ENCODE assay signal across 16 mouse cellular contexts in the genomic region with DNA sequence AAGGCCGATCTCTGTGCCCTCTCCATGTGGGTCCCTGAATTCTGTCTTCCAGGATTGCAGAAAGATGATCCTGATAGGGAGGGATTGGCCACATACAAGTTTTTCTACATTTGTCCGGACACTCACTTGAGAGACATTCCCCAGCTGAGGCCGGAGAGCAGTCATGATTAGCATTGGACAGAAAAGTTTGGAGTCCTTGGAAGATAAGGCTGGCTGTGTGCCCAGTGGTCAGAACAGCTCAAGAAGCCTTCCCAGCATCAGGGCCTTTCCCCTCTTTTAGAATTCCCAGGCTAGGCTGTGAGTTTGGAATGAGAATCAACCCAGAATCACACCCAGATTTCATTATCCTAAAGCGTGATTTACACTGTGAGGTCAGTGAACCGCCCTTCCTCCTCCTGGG. TPM values are rescaled to one million over a fixed set of nuclear protein-coding genes. Genes with fewer than 3 reads are reported as not detected.
DNase-seq lines count a peak whose midpoint lies in the region; ATAC-seq lines count a peak whose summit lies in the region.
"Had no signal": no experiment of that assay in that cellular context is flagged by ENCODE, and none has a peak within 500 bp of the region (broad histone marks: within the 10 kb centered on the region; RNA-seq: fewer than 3 reads in every experiment).

No protein-coding gene starts in this region.

- H3K27me3 ChIP-seq in heart, embryonic 14.5 days (ENCODE audit: control insufficient read depth, insufficient read depth, low read length): no peaks in the 10 kb centered on the region
- H3K27me3 ChIP-seq in stomach, embryonic 16.5 days (ENCODE audit: control insufficient read depth, insufficient read depth, low read length): no peaks in the 10 kb centered on the region
- H3K27me3 ChIP-seq in midbrain, embryonic 10.5 days (ENCODE audit: low read depth, poor library complexity, severe bottlenecking): 0 out of 2 replicates have a peak, but pooled peaks cover 2% of the 10 kb centered on the region
- H3K27me3 ChIP-seq: liver, embryonic 15.5 days; midbrain, embryonic 15.5 days had no signal

- DNase-seq in gastrocnemius, postnatal 14 days: peak; percentile 69
- no peak for DNase-seq in gastrocnemius, adult 18-20 months (ENCODE audit: low spot score)
- DNase-seq in ovary, adult 18-20 months (ENCODE audit: low spot score): peak; percentile 82
- DNase-seq in ovary, postnatal 10 days (ENCODE audit: low spot score): no peak
- no peak for DNase-seq in midbrain, embryonic 10.5 days (ENCODE audit: low spot score)
- DNase-seq: cerebellum, postnatal 25 days; spleen, adult 18-20 months; thymus, postnatal 4 days had no signal

- H3K27ac ChIP-seq in heart, embryonic 14.5 days (replicated peaks in 1 of 2; ENCODE audit: control insufficient read depth in 1 of 2, insufficient read depth in 1 of 2, low read depth in 2 of 2, low read length in 2 of 2): peak overlapping the region; percentile 66 to 73
- H3K27ac ChIP-seq in stomach, embryonic 16.5 days (ENCODE audit: low read length): peak overlapping the region; percentile 57
- no peak overlapping the region for H3K27ac ChIP-seq in midbrain, embryonic 10.5 days (replicated peaks)
- H3K27ac ChIP-seq: liver, embryonic 15.5 days; midbrain, embryonic 15.5 days had no signal

- H3K4me2 ChIP-seq in heart, embryonic 14.5 days (ENCODE audit: low read length): 0 out of 2 replicates have a peak overlapping the region, but pooled peaks have one; percentile 1
- no peak overlapping the region for H3K4me2 ChIP-seq in stomach, embryonic 16.5 days (ENCODE audit: low read depth, low read length)
- H3K4me2 ChIP-seq: liver, embryonic 15.5 days; midbrain, embryonic 15.5 days had no signal

- WGBS in heart, embryonic 14.5 days: 48% methylated on average over 5 of the region's 5 CpGs
- 67% methylated on average over 5 of the region's 5 CpGs for WGBS in stomach, embryonic 16.5 days
- WGBS in midbrain, embryonic 10.5 days: 85% methylated on average over 5 of the region's 5 CpGs

- H3K9ac ChIP-seq in heart, embryonic 14.5 days (ENCODE audit: low read length): no peak overlapping the region
- H3K9ac ChIP-seq in stomach, embryonic 16.5 days (ENCODE audit: low read length): peak overlapping the region; percentile 14; the same call in 1 of the 2 replicates
- H3K9ac ChIP-seq: liver, embryonic 15.5 days; midbrain, embryonic 15.5 days had no signal

- H3K4me3 ChIP-seq in heart, embryonic 14.5 days (ENCODE audit: control insufficient read depth in 1 of 2, insufficient read depth in 1 of 2, low read depth in 1 of 2, low read length in 2 of 2): no peak overlapping the region
- no peak overlapping the region for H3K4me3 ChIP-seq in stomach, embryonic 16.5 days (replicated peaks; ENCODE audit: low read length)
- no peak overlapping the region for H3K4me3 ChIP-seq in midbrain, embryonic 10.5 days
- H3K4me3 ChIP-seq: liver, embryonic 15.5 days; midbrain, embryonic 15.5 days had no signal

- peaks cover 20 to 29% of the 10 kb centered on the region in 2 experiments for H3K4me1 ChIP-seq in heart, embryonic 14.5 days (ENCODE audit: control insufficient read depth in 2 of 2, insufficient read depth in 2 of 2, low read length in 2 of 2)
- H3K4me1 ChIP-seq in stomach, embryonic 16.5 days (ENCODE audit: control insufficient read depth, insufficient read depth, low read length): peaks cover 9% of the 10 kb centered on the region
- peaks cover 12% of the 10 kb centered on the region for H3K4me1 ChIP-seq in midbrain, embryonic 10.5 days
- H3K4me1 ChIP-seq: liver, embryonic 15.5 days; midbrain, embryonic 15.5 days had no signal

- no peak for ATAC-seq in heart, embryonic 14.5 days (ENCODE audit: insufficient number of reproducible peaks, insufficient read depth, low FRiP score, low read depth)
- ATAC-seq in stomach, embryonic 16.5 days (ENCODE audit: insufficient read depth, low FRiP score): no peak
- ATAC-seq in erythroid progenitor cell, adult 5-6 weeks (replicated peaks; ENCODE audit: low FRiP score, poor library complexity, severe bottlenecking): no peak
- ATAC-seq: intestine, postnatal 0 days; midbrain, embryonic 15.5 days had no signal

- intact Hi-C loops in gastrocnemius, postnatal 14 days (cut with DNase I; ENCODE audit: low total_unique reads): no loop called here

- H3K9me3 ChIP-seq in heart, embryonic 14.5 days (ENCODE audit: control insufficient read depth, low read length): no peaks in the 10 kb centered on the region
- H3K9me3 ChIP-seq in stomach, embryonic 16.5 days (replicated peaks; ENCODE audit: control insufficient read depth, low read length): no peaks in the 10 kb centered on the region
- H3K9me3 ChIP-seq in midbrain, embryonic 10.5 days (replicated peaks): no peaks in the 10 kb centered on the region
- H3K9me3 ChIP-seq: liver, embryonic 15.5 days; midbrain, embryonic 15.5 days had no signal

- H3K36me3 ChIP-seq in heart, embryonic 14.5 days (ENCODE audit: control insufficient read depth, insufficient read depth, low read length): no peaks in the 10 kb centered on the region
- H3K36me3 ChIP-seq in stomach, embryonic 16.5 days (ENCODE audit: control insufficient read depth, insufficient read depth, low read length): no peaks in the 10 kb centered on the region
- H3K36me3 ChIP-seq in midbrain, embryonic 10.5 days: no peaks in the 10 kb centered on the region
- H3K36me3 ChIP-seq: midbrain, embryonic 15.5 days had no signal

RNA-seq across cellular contexts. Expression of gene Kank1, which starts 50.5 kb away (rescaled TPM):
- total RNA-seq in gastrocnemius, postnatal 14 days (2021): 10 to 100 TPM; 14.3 to 14.4 TPM
- total RNA-seq in gastrocnemius, adult 18-20 months (2021): 10 to 100 TPM; 21.8 to 25.8 TPM
- 43.2 and 46.4 TPM in 2 replicates for polyA plus RNA-seq in heart, embryonic 14.5 days (2014; fragmentation: Nextera tagmentation; extraction: Ambion mirVana)
- 37.7 and 39.1 TPM in 2 replicates for polyA plus RNA-seq in stomach, embryonic 16.5 days (2015; fragmentation: Nextera tagmentation; extraction: Ambion mirVana)
- total RNA-seq in erythroid progenitor cell, adult 5-6 weeks (2015; ENCODE audit: low replicate concordance): not detected in 2 replicates
- not detected in 2 replicates for total RNA-seq in erythroid progenitor cell, adult 5-6 weeks (2017; ENCODE audit: low replicate concordance)
- polyA plus RNA-seq in midbrain, embryonic 10.5 days (2016; fragmentation: Nextera tagmentation; extraction: Ambion mirVana): 19.0 and 23.1 TPM in 2 replicates
- total RNA-seq: MEL; neutrophil, adult 5-6 weeks had no signal

Comparison
In these comparisons a context has a peak if more than half of its experiments do, and no peak if none do; other contexts are left out.
1. DNase-seq: peak in gastrocnemius, postnatal 14 days (single experiment) and ovary, adult 18-20 months (single experiment); none in gastrocnemius, adult 18-20 months (single experiment), ovary, postnatal 10 days (single experiment) and midbrain, embryonic 10.5 days (single experiment).
2. RNA of gene Kank1, which starts 50.5 kb away (total RNA-seq): 21.8 to 25.8 TPM in gastrocnemius, adult 18-20 months and 14.3 to 14.4 TPM in gastrocnemius, postnatal 14 days; not detected in erythroid progenitor cell, adult 5-6 weeks; every median in the first group is over 10 times any median in the second.